Mouse (Mus musculus): ENCODE data around the gene Gm20521. TPM values are rescaled to one million over a fixed set of nuclear protein-coding genes. Genes with fewer than 3 reads are reported as not detected.

The Gm20521 gene
- total RNA-seq, 2 experiments from 2014 or later: 1.6 TPM; not detected in 1

Other genes with a start within 250 kb of the Gm20521 start
- not detected for gene Gm17606, start 242.5 kb upstream of the Gm20521 start, total RNA-seq (2021)
- 1 to 10 TPM; 1.3 TPM for gene Cdh24, start 242.1 kb upstream of the Gm20521 start, total RNA-seq (2021)
- 10 to 100 TPM; 19.8 to 21.9 TPM for gene 1700123O20Rik, start 197.2 kb upstream of the Gm20521 start, total RNA-seq (2021)
- 100 to 1,000 TPM; 104 to 114 TPM for gene Acin1, start 196.5 kb upstream of the Gm20521 start, total RNA-seq (2021)
- gene Gm29776, start 184.6 kb upstream of the Gm20521 start, total RNA-seq (2021): under 1 TPM; 0.10 TPM
- not detected for gene Cebpe, start 171.3 kb upstream of the Gm20521 start, total RNA-seq (2021)
- gene Slc7a8, start 101.5 kb upstream of the Gm20521 start, total RNA-seq (2021): 1 to 10 TPM; 2.4 to 3.6 TPM
- not detected for gene Rnf212b, start 69.3 kb upstream of the Gm20521 start, total RNA-seq (2021)
- gene Homez, start 12.5 kb upstream of the Gm20521 start, total RNA-seq (2021): 10 to 100 TPM in 1 of 2 experiments, 1 to 10 TPM in 1; 8.7 to 11.2 TPM
- gene Ppp1r3e, start 5.9 kb upstream of the Gm20521 start, total RNA-seq (2021): 1 to 10 TPM; 5.6 to 6.2 TPM
- gene Bcl2l2, start 64 bp upstream of the Gm20521 start, total RNA-seq (2021): 10 to 100 TPM; 39.3 to 41.8 TPM
- gene Pabpn1, start 9.1 kb downstream of the Gm20521 start, total RNA-seq (2021): 100 to 1,000 TPM in 1 of 2 experiments, 10 to 100 TPM in 1; 99.4 to 103 TPM
- 10 to 100 TPM in 1 of 2 experiments, 1 to 10 TPM in 1; 9.6 to 10.8 TPM for gene Slc22a17, start 29.7 kb downstream of the Gm20521 start, total RNA-seq (2021)
- 1 to 10 TPM; 7.4 TPM for gene Efs, start 42.7 kb downstream of the Gm20521 start, total RNA-seq (2021)
- not detected for gene Il25, start 49.3 kb downstream of the Gm20521 start, total RNA-seq (2021)
- under 1 TPM in 1 of 2 experiments, not detected in 1; 0.91 TPM for gene Cmtm5, start 52.8 kb downstream of the Gm20521 start, total RNA-seq (2021)
- gene Myh6, start 83.5 kb downstream of the Gm20521 start, total RNA-seq (2021): over 10,000 TPM; 20,580 to 20,870 TPM
- gene Gm17428, start 93.5 kb downstream of the Gm20521 start, total RNA-seq (2021): not detected
- 1,000 to 10,000 TPM; 1,842 to 1,858 TPM for gene Myh7, start 111.2 kb downstream of the Gm20521 start, total RNA-seq (2021)
- 10 to 100 TPM; 30.6 to 33.9 TPM for gene Ngdn, start 132.0 kb downstream of the Gm20521 start, total RNA-seq (2021)
- 1 to 10 TPM; 2.2 to 3.4 TPM for gene Zfhx2, start 208.9 kb downstream of the Gm20521 start, total RNA-seq (2021)
- gene Thtpa, start 211.3 kb downstream of the Gm20521 start, total RNA-seq (2021): 10 to 100 TPM; 11.3 to 13.8 TPM
- gene Ap1g2, start 223.2 kb downstream of the Gm20521 start, total RNA-seq (2021): 1 to 10 TPM; 5.5 to 5.7 TPM
- under 1 TPM; 0.12 to 0.15 TPM for gene Jph4, start 233.5 kb downstream of the Gm20521 start, total RNA-seq (2021)